Mouse (Mus musculus): ENCODE measurements at regions not wholly inside any gene's neighbourhood (a gene's known extent, or its start where the extent isn't known, plus 50 kb on each side); places are given as distances from the start of the nearest gene placed in this dataset.
"Not testable (repeated sequence)": the region's sequence is repeated elsewhere in the genome, so short reads cannot be mapped to it uniquely, and the experiment has no call there.

DNA sequence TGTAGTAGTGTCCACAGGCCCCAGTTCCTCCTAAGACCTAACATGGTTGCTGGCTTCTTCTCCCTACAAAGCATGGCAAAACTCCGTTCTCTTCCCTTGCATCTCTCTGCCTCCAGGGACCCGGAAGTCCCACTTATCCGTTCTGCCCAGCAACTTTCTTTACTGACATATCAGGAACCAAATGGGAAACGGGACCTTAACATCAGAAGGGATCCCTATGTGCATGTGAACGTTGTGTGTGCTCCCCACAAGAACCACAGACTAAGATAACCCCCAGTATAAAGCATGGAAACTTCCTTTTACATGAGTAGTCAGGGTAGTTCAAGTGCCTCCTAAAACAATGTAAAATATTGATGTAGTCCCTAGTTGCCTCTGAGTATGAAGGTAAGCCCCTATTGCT lies 61.6 kb downstream of the Zxdb start:
- H3K36me3 ChIP-seq, result no peaks in the 10 kb centered on the region
- WGBS, result 74% methylated on average over 5 of the region's 5 CpGs
- no peak for DNase-seq (ENCODE audit: low spot score)
- no peak overlapping the region for H3K4me3 ChIP-seq
- no peak overlapping the region for H3K27ac ChIP-seq (replicated peaks)
- no peaks in the 10 kb centered on the region for H3K9me3 ChIP-seq (replicated peaks)
- H3K4me1 ChIP-seq, result no peaks in the 10 kb centered on the region
- no peaks in the 10 kb centered on the region for H3K27me3 ChIP-seq (ENCODE audit: low read depth, poor library complexity, severe bottlenecking)

DNA sequence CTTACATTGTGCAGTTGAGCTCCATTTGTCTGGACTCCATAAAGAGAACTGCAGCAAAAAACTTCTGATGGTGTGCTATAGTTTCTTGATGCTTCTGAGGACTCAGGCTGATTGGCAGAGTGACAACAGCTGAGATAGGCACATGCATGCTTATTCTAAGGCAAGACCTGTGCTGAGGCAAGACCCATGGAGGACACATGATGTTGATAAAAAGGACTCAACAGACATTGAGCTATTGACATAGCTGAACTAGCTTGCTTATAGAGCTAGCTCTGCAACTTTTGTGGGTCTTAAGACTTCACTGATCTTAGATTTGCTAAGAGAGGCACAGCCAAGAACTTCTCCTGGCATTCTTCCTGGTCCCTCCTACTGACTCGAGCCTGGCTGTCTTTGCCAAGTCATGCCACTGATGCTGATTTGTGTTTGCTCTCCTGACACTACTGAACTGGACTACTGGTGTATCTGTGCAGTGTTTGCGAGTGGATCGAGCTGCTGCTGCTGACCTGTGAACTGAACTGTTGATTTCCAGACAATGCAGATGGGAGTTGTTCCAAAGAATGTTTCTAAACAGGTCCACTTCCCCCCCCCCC lies 64.1 kb downstream of the Zxdb start:
- H3K9me3 ChIP-seq (replicated peaks), result no peaks in the 10 kb centered on the region
- peaks cover 3% of the 10 kb centered on the region; the same call in 1 of the 2 replicates for H3K36me3 ChIP-seq
- no peak for DNase-seq (ENCODE audit: low spot score)
- WGBS, result 92% methylated on average over 3 of the region's 3 CpGs
- H3K27me3 ChIP-seq (ENCODE audit: low read depth, poor library complexity, severe bottlenecking), result no peaks in the 10 kb centered on the region
- H3K27ac ChIP-seq (replicated peaks), result no peak overlapping the region
- H3K4me1 ChIP-seq, result no peaks in the 10 kb centered on the region
- no peak overlapping the region for H3K4me3 ChIP-seq

DNA sequence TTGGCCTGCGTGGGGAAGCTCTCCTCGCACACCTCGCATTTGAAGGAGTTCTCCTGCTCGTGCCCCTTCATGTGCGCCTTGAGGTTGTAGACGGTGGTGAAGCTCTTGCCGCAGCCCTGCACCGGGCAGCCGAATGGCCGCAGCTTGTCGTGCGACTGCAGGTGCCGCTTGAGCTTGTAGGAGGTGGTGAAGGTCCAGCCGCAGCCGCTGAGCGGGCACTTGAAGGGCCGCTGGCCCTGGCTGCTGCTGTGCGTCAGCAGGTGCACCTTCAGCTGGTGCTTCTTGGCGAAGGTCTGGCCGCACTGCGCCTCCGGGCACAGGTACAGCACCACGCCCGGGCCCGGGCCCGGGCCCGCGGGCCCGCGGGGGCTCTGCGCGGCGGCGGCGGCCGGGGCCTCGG lies 72.5 kb downstream of the Zxdb start:
- H3K4me3 ChIP-seq; H3K27me3 ChIP-seq (ENCODE audit: low read depth, poor library complexity, severe bottlenecking); H3K4me1 ChIP-seq; H3K27ac ChIP-seq (replicated peaks); H3K36me3 ChIP-seq; H3K9me3 ChIP-seq (replicated peaks); DNase-seq (ENCODE audit: low spot score): not testable (repeated sequence)
- no CpG with 5 or more reads among the region's 37 CpGs for WGBS

DNA sequence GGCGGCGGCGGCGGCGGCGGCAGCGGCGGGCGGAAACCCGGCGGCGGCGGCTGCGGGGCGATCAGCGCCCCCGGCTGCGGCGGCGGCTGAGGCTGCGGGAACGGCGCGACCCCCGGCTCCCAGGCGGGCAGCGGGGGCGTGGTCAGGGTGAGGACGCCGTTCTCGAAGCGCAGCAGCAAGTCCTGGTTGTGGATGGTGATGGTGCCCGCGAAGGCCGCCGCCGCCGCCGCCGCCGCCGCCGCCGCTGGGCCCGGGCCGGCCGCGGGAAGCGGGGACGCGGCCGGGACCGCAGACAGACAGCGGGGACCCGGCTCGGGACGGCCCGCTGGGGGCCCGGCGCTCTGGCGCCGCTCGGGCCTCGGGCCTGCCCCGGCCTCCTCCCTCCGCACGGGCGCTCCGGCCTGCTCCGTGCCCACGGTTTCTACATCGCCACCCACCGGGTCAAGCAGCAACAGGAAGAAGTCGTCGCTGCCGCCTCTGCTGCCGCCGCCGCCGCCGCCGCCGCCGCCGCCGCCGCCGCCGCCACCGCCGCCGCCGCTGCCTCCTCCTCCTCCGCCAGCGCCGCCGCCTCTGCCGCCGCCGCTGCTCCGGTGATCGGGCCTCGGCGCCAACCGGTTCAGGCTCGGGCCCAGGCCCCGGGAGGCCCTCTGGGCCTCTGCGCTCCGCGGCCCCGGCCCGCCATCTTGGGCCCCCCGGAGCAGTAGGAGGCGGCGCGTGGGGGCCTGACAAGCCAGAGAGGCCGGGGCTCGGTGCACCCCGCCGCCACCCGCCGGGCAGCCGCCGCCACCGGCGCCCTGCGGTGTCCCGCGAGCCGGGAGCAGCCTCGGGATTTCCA lies 73.2 kb downstream of the Zxdb start:
- H3K9me3 ChIP-seq (replicated peaks); H3K4me1 ChIP-seq; H3K27ac ChIP-seq (replicated peaks); H3K27me3 ChIP-seq (ENCODE audit: low read depth, poor library complexity, severe bottlenecking); H3K36me3 ChIP-seq; H3K4me3 ChIP-seq; DNase-seq (ENCODE audit: low spot score): not testable (repeated sequence)
- no CpG with 5 or more reads among the region's 131 CpGs for WGBS

DNA sequence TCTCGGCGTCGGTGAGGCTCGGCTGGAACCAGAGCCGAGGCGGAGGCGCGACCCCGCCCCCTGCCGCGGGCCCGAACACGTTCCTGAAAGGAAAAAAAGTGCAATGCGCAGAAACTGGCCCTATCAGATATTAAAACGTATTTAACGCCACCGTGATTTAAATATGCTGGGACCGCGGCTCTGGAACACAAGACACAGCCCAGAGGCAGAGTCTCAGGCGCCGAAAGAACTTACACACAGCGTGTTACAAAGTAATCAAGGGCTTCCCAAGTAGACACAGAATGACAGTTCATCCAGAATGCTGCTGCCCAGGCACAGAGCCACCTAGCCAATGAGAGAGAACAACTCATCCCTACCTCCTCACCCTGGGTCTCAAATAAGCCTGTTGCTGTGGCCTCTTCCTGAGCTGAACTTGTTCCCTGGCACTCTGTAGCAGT lies 73.8 kb downstream of the Zxdb start:
- H3K36me3 ChIP-seq; H3K27ac ChIP-seq (replicated peaks); H3K4me1 ChIP-seq; DNase-seq (ENCODE audit: low spot score); H3K27me3 ChIP-seq (ENCODE audit: low read depth, poor library complexity, severe bottlenecking); H3K4me3 ChIP-seq; H3K9me3 ChIP-seq (replicated peaks): not testable (repeated sequence)
- WGBS, result no CpG with 5 or more reads among the region's 22 CpGs

DNA sequence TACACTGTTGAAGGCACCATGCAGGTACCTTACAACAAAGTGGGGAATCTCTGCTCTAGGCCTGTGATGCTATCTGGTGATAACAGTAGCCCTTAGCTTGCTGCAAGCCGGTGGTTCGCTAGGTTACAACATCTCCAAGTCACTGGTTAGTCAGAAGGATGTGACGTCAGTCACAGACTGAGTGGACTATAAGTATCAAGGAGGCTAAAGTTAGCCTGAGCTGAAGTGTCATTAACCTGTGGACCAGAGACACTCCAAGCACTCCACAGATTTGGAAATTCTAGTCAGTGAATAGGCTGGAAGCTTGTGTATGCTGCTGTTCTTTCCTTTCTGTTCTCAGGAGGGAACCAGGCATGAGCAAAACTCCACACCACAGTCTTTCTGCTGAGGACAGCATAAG lies 88.4 kb downstream of the Zxdb start:
- not testable (repeated sequence) for DNase-seq (ENCODE audit: low spot score); H3K9me3 ChIP-seq (replicated peaks); H3K4me3 ChIP-seq; H3K27ac ChIP-seq (replicated peaks); H3K36me3 ChIP-seq; H3K27me3 ChIP-seq (ENCODE audit: low read depth, poor library complexity, severe bottlenecking); H3K4me1 ChIP-seq
- WGBS, result no CpG with 5 or more reads among the region's 3 CpGs

DNA sequence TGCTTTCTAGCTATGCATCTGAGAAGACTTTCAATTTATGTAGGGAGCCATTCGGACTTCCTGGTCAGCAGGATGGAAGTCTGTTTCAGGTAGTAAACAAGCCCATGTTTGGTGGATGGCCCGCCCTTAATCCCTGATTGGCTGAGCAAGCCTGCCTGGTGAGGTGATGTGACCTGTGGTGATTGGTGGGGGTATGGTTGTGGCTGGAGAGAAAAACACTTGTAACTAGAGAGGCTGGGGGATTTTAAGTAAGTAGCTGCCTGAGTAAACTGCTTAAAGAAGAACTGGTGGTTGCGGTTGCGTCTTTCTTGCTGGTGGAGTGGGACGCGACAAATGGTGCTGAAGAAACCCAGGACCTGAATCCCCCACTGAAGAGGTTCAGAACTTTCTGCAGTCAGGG lies 103.2 kb downstream of the Zxdb start:
- DNase-seq (ENCODE audit: low spot score); H3K4me1 ChIP-seq; H3K36me3 ChIP-seq; H3K27me3 ChIP-seq (ENCODE audit: low read depth, poor library complexity, severe bottlenecking); H3K4me3 ChIP-seq; H3K27ac ChIP-seq (replicated peaks); H3K9me3 ChIP-seq (replicated peaks): not testable (repeated sequence)
- WGBS, result 96% methylated on average over 6 of the region's 6 CpGs

DNA sequence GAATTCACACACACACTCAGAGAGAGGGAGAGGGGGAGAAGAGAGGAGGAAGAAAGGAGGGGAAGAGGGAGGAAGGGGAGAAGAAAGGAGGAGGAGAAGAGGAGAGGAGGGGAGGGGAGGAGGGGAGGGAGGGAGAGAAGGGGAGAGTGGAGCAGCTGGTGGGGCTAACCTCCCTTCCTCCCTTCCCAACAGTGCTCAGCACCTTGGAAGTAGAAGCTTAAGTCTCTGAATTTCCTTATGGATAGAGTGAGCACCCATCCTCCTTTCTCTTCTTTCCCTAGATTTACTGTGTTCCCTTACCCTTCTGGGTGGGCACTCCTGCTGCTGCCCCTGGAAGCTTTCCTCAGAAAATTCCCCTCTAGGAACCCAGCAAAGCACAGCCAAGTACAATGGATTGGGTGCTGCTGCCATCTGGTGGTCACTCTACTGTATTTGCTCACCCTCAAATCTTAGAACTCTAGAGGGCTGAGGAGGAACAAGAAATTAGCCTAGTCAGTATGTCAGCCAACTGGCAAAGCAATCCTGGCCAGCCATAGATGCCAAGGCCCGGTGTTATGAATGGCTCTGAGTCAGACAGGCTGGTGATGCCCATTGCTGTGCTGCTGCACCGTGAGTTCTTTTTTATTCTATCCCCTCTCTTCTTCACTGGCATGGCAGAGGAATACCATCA lies 119.9 kb downstream of the Zxdb start:
- H3K27me3 ChIP-seq (ENCODE audit: low read depth, poor library complexity, severe bottlenecking); H3K9me3 ChIP-seq (replicated peaks); H3K27ac ChIP-seq (replicated peaks); H3K4me3 ChIP-seq; H3K36me3 ChIP-seq; DNase-seq (ENCODE audit: low spot score); H3K4me1 ChIP-seq: not testable (repeated sequence)
- 44% methylated on average over 2 of the region's 2 CpGs for WGBS

DNA sequence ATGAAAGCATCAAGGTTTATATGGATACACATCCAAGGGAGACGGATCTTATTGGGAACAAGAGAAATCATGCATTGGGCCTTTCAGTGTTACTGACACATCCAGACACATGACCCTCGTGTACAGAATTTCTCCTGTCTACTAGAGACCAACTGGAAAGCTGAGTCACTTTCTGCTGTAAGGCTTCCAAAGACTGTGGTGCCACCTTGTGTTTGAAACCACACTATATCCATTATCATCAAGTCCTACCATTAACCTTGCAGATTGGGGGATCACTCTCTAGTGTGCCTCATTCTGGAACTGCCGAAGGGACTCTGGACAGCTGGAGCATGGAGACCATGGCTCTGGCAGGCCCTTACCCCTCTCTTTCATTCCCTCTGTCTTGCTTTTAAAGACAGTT lies 125.2 kb downstream of the Zxdb start:
- DNase-seq (ENCODE audit: low spot score); H3K27ac ChIP-seq (replicated peaks); H3K4me1 ChIP-seq; H3K36me3 ChIP-seq; H3K4me3 ChIP-seq; H3K9me3 ChIP-seq (replicated peaks); H3K27me3 ChIP-seq (ENCODE audit: low read depth, poor library complexity, severe bottlenecking): not testable (repeated sequence)
- WGBS, result 100% methylated on average over 1 of the region's 3 CpGs

DNA sequence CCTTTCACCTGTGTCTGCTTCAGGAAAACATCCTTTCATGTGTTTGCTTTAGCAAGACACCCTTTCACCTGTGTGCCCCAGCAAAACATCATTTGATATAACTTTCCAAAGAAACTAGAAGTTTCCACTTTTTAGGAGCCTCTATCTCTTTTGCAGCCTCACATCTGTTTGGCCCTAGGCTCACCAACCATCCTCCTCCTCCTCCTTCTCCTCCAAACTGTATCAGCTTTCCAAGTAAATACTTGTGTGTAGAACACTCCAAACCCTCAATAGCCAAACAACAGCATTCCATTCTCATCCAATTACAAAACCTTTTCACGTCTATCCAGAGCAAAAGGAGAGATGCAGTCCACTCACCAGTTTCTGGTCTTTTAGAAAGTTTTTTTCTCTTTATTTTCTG lies 133.1 kb downstream of the Zxdb start:
- no peaks in the 10 kb centered on the region for H3K9me3 ChIP-seq (replicated peaks)
- 66% methylated on average over 1 of the region's 1 CpGs for WGBS
- H3K36me3 ChIP-seq, result no peaks in the 10 kb centered on the region
- DNase-seq (ENCODE audit: low spot score), result no peak
- no peaks in the 10 kb centered on the region for H3K27me3 ChIP-seq (ENCODE audit: low read depth, poor library complexity, severe bottlenecking)
- no peaks in the 10 kb centered on the region for H3K4me1 ChIP-seq
- H3K4me3 ChIP-seq, result no peak overlapping the region
- H3K27ac ChIP-seq (replicated peaks), result no peak overlapping the region

DNA sequence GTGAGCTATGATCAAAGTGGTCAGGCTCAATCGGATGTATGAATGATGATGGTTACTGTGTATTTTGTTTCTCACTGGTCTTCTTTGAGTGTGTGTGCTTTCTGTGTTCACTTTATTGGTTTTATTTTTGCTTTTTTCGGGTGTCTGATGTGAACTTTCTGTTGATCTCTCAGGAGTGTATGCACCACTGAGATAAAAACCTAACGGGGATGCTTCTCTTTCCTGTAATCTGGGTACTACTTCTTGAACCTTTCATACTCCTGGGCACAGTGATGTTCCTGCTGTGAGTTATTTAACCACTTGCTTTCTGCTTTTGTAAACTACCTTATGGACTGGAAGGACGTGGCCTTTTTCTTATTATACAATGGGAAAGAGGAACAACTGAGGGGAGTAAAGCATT lies 133.6 kb downstream of the Zxdb start:
- no peak for DNase-seq (ENCODE audit: low spot score)
- Histone ChIP-seq H3K36me3 (no peaks in the 10 kb centered on the region), H3K4me3 (no peak overlapping the region), H3K4me1 (no peaks in the 10 kb centered on the region), H3K27ac (replicated peaks) (no peak overlapping the region), H3K9me3 (replicated peaks) (no peaks in the 10 kb centered on the region), H3K27me3 (ENCODE audit: low read depth, poor library complexity, severe bottlenecking) (no peaks in the 10 kb centered on the region)
- 78% methylated on average over 4 of the region's 4 CpGs for WGBS

DNA sequence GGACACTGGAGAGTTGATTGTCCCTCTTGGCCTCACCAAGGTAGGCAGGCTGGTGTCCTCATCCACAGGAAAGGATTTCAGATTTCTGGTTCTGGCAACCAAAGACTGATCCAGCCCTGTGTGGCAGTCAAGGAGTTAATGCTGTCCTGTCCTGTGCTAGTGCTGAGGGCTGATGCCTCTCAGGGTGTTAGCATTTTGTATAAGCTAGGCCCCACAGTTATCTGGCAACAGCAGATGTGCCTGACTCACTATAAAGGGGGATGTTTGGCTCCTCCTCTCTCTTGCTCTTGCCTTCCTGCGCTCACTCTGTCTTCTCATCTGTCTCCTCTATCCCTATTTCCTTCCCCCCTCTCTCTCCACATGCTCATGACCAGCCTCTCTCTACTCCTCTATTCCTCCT lies 138.8 kb downstream of the Zxdb start:
- Histone ChIP-seq H3K27ac (replicated peaks) (no peak overlapping the region), H3K36me3 (no peaks in the 10 kb centered on the region), H3K4me3 (no peak overlapping the region), H3K9me3 (replicated peaks) (no peaks in the 10 kb centered on the region), H3K4me1 (no peaks in the 10 kb centered on the region), H3K27me3 (ENCODE audit: low read depth, poor library complexity, severe bottlenecking) (no peaks in the 10 kb centered on the region)
- no peak for DNase-seq (ENCODE audit: low spot score)
- WGBS, result 71% methylated on average over 1 of the region's 1 CpGs

Measured in midbrain, embryonic 10.5 days (tissue).